Mouse (Mus musculus): ENCODE results near the gene Hectd2. TPM values are rescaled to one million over a fixed set of nuclear protein-coding genes. Genes with fewer than 3 reads are reported as not detected.

The Hectd2 gene
- total and polyA plus RNA-seq, 3 experiments = 0.82 to 2.1 (median 1.8) TPM

GRCm38 (mm10) chr19:36668881-36669639 lies 114.6 kb downstream of the Hectd2 start:
- Histone ChIP-seq H3K36me3 (ENCODE audit: control insufficient read depth, insufficient read depth, low read length) (peaks cover 2% of the 10 kb centered on the region; the same call in 1 of the 2 replicates), H3K4me3 (no peak overlapping the region), H3K4me1 (ENCODE audit: control insufficient read depth, insufficient read depth, low read length) (peaks cover 9% of the 10 kb centered on the region), H3K9ac (ENCODE audit: low read depth, low read length) (no peak overlapping the region), H3K79me2 (replicated peaks; ENCODE audit: control insufficient read depth, insufficient read depth, low read length) (no peaks in the 10 kb centered on the region), H3K27me3 (ENCODE audit: control insufficient read depth, insufficient read depth, low read length) (no peaks in the 10 kb centered on the region), H3K27ac (peak overlapping the region; percentile 61)
- no peak for DNase-seq
- no peak for TF ChIP-seq CTCF (IDR thresholded peaks at IDR 0.05)
- no peak for TF ChIP-seq EP300 (IDR thresholded peaks at IDR 0.05; ENCODE audit: insufficient read depth, low read depth, low read length)
- TF ChIP-seq POLR2A (IDR thresholded peaks at IDR 0.05; ENCODE audit: insufficient read depth, low read depth, low read length) = no peak
- intact Hi-C loops (cut with DNase I) = no loop called here
- 67% methylated on average over 2 of the region's 2 CpGs for WGBS

GRCm38 (mm10) chr19:36669720-36670451 lies 115.4 kb downstream of the Hectd2 start:
- intact Hi-C loops (cut with DNase I) = no loop called here
- TF ChIP-seq EP300 (IDR thresholded peaks at IDR 0.05; ENCODE audit: insufficient read depth, low read depth, low read length) (no peak), CTCF (IDR thresholded peaks at IDR 0.05) (no peak), POLR2A (IDR thresholded peaks at IDR 0.05; ENCODE audit: insufficient read depth, low read depth, low read length) (no peak)
- DNase-seq = no peak
- peaks cover 2% of the 10 kb centered on the region; the same call in 1 of the 2 replicates for H3K36me3 ChIP-seq (ENCODE audit: control insufficient read depth, insufficient read depth, low read length)
- no peak overlapping the region for H3K9ac ChIP-seq (ENCODE audit: low read depth, low read length)
- H3K79me2 ChIP-seq (replicated peaks; ENCODE audit: control insufficient read depth, insufficient read depth, low read length) = no peaks in the 10 kb centered on the region
- H3K4me1 ChIP-seq (ENCODE audit: control insufficient read depth, insufficient read depth, low read length) = peaks cover 9% of the 10 kb centered on the region
- H3K27ac ChIP-seq = peak overlapping the region; percentile 26
- H3K4me3 ChIP-seq = no peak overlapping the region
- no peaks in the 10 kb centered on the region for H3K27me3 ChIP-seq (ENCODE audit: control insufficient read depth, insufficient read depth, low read length)
- 76% methylated on average over 5 of the region's 5 CpGs for WGBS

Other genes starting within 250 kb of the Hectd2 start
- 10 to 100 TPM; 61.7 to 76.4 TPM for gene Pcgf5, start 206.3 kb upstream of the Hectd2 start, total RNA-seq (2021)
- gene Pcgf5, start 206.3 kb upstream of the Hectd2 start, polyA plus RNA-seq (2012; rRNA removed) = 29.1 and 45.0 TPM in 2 replicates
- 100 to 1,000 TPM in 1 of 2 experiments, 10 to 100 TPM in 1; 90.4 to 152 TPM for gene Ppp1r3c, start 182.0 kb downstream of the Hectd2 start, total RNA-seq (2021)
- 49.7 and 99.7 TPM in 2 replicates for gene Ppp1r3c, start 182.0 kb downstream of the Hectd2 start, polyA plus RNA-seq (2012; rRNA removed)